Mouse (Mus musculus): ENCODE data around the gene Rpl27a. TPM values are rescaled to one million over a fixed set of nuclear protein-coding genes. Genes with fewer than 3 reads are reported as not detected.

Rpl27a gene
- 80.7 and 91.7 TPM in 2 replicates for polyA plus RNA-seq (2015; fragmentation: Nextera tagmentation; extraction: Ambion mirVana)

- peak within 1 kb of the TSS; percentile 95 for H3K27ac ChIP-seq (replicated peaks)
- WGBS, result under 1% methylated on average over 72 of the region's 72 CpGs
- no peaks in the 10 kb centered on the region for H3K27me3 ChIP-seq
- peak within 1 kb of the TSS; percentile 61 for H3K4me3 ChIP-seq
- no peaks in the 10 kb centered on the region for H3K9me3 ChIP-seq
- H3K4me1 ChIP-seq (replicated peaks), result peaks cover 35% of the 10 kb centered on the region
- peak; percentile 96 for ATAC-seq (ENCODE audit: low read depth)
- H3K4me2 ChIP-seq, result peak within 1 kb of the TSS; percentile 91
- H3K9ac ChIP-seq, result peak within 1 kb of the TSS; percentile 90
- H3K36me3 ChIP-seq, result peaks cover 36% of the 10 kb centered on the region
Measured at GRCm38 (mm10) chr7:109518838-109519696, at the start of gene Rpl27a. Gene Rpl27a, plus strand, starts transcription at chr7:109519147.

- Histone ChIP-seq H3K27me3 (no peaks in the 10 kb centered on the region), H3K9me3 (no peaks in the 10 kb centered on the region), H3K27ac (replicated peaks) (no peak overlapping the region), H3K4me2 (no peak overlapping the region), H3K4me3 (no peak overlapping the region), H3K4me1 (replicated peaks) (0 out of 2 replicates have a peak, but pooled peaks cover 7% of the 10 kb centered on the region), H3K36me3 (no peaks in the 10 kb centered on the region), H3K9ac (no peak overlapping the region)
- no peak for ATAC-seq (ENCODE audit: low read depth)
- 72% methylated on average over 4 of the region's 4 CpGs for WGBS
Measured at GRCm38 (mm10) chr7:109470700-109471099, 48.2 kb upstream of the Rpl27a start.

- ATAC-seq (ENCODE audit: low read depth), result no peak
- H3K4me2 ChIP-seq, result no peak overlapping the region
Measured at GRCm38 (mm10) chr7:109477926-109478325, 41.0 kb upstream of the Rpl27a start.

GRCm38 (mm10) chr7:109480765-109481197, 38.2 kb upstream of the Rpl27a start:
- ATAC-seq (ENCODE audit: low read depth), result peak; percentile 50; the same call in 1 of the 2 replicates
- H3K27ac ChIP-seq (replicated peaks), result no peak overlapping the region
- H3K4me2 ChIP-seq, result peak overlapping the region; percentile 24; the same call in 1 of the 2 replicates
- 26% methylated on average over 7 of the region's 7 CpGs for WGBS
- no peak overlapping the region for H3K4me3 ChIP-seq
- H3K9ac ChIP-seq, result no peak overlapping the region
- H3K9me3 ChIP-seq, result no peaks in the 10 kb centered on the region
- no peaks in the 10 kb centered on the region for H3K27me3 ChIP-seq
- H3K4me1 ChIP-seq (replicated peaks), result 0 out of 2 replicates have a peak, but pooled peaks cover 3% of the 10 kb centered on the region
- no peaks in the 10 kb centered on the region for H3K36me3 ChIP-seq

More at GRCm38 (mm10) chr7:109477926-109478325, 41.0 kb upstream of the Rpl27a start:
- H3K9me3 ChIP-seq, result no peaks in the 10 kb centered on the region
- H3K27me3 ChIP-seq, result no peaks in the 10 kb centered on the region
- 0 out of 2 replicates have a peak, but pooled peaks cover 3% of the 10 kb centered on the region for H3K4me1 ChIP-seq (replicated peaks)
- 77% methylated on average over 3 of the region's 3 CpGs for WGBS
- H3K36me3 ChIP-seq, result no peaks in the 10 kb centered on the region
- H3K4me3 ChIP-seq, result no peak overlapping the region
- no peak overlapping the region for H3K9ac ChIP-seq
- no peak overlapping the region for H3K27ac ChIP-seq (replicated peaks)

- Histone ChIP-seq H3K4me1 (replicated peaks) (0 out of 2 replicates have a peak, but pooled peaks cover 3% of the 10 kb centered on the region), H3K9ac (no peak overlapping the region), H3K27me3 (no peaks in the 10 kb centered on the region), H3K4me2 (no peak overlapping the region), H3K9me3 (no peaks in the 10 kb centered on the region), H3K27ac (replicated peaks) (no peak overlapping the region), H3K36me3 (no peaks in the 10 kb centered on the region), H3K4me3 (no peak overlapping the region)
- 79% methylated on average over 5 of the region's 5 CpGs for WGBS
- no peak for ATAC-seq (ENCODE audit: low read depth)
Measured at GRCm38 (mm10) chr7:109484221-109484620, 34.7 kb upstream of the Rpl27a start.

- Histone ChIP-seq H3K4me3 (0 out of 2 replicates have a peak overlapping the region, but pooled peaks have one; percentile 36), H3K4me2 (peak overlapping the region; percentile 58), H3K36me3 (no peaks in the 10 kb centered on the region), H3K4me1 (replicated peaks) (peaks cover 15% of the 10 kb centered on the region), H3K27me3 (peaks cover 13% of the 10 kb centered on the region; the same call in 1 of the 2 replicates), H3K9ac (no peak overlapping the region), H3K27ac (replicated peaks) (no peak overlapping the region), H3K9me3 (no peaks in the 10 kb centered on the region)
- ATAC-seq (ENCODE audit: low read depth), result peak; percentile 49; the same call in 1 of the 2 replicates
- 65% methylated on average over 18 of the region's 18 CpGs for WGBS
Measured at GRCm38 (mm10) chr7:109492616-109493318, 26.2 kb upstream of the Rpl27a start.

GRCm38 (mm10) chr7:109493319-109494316, 25.3 kb upstream of the Rpl27a start:
- Histone ChIP-seq H3K4me3 (peak overlapping the region; percentile 36), H3K9ac (peak overlapping the region; percentile 62), H3K27ac (replicated peaks) (no peak overlapping the region), H3K4me2 (peak overlapping the region; percentile 58), H3K27me3 (peaks cover 13% of the 10 kb centered on the region; the same call in 1 of the 2 replicates), H3K36me3 (no peaks in the 10 kb centered on the region), H3K9me3 (no peaks in the 10 kb centered on the region), H3K4me1 (replicated peaks) (peaks cover 15% of the 10 kb centered on the region)
- ATAC-seq (ENCODE audit: low read depth), result peak; percentile 75
- WGBS, result 11% methylated on average over 21 of the region's 21 CpGs

GRCm38 (mm10) chr7:109497507-109497906, 21.4 kb upstream of the Rpl27a start:
- H3K27me3 ChIP-seq, result peaks cover 7% of the 10 kb centered on the region; the same call in 1 of the 2 replicates
- peaks cover 15% of the 10 kb centered on the region for H3K4me1 ChIP-seq (replicated peaks)
- no peak overlapping the region for H3K9ac ChIP-seq
- no peak overlapping the region for H3K27ac ChIP-seq (replicated peaks)
- no peak overlapping the region for H3K4me2 ChIP-seq
- 34% methylated on average over 4 of the region's 4 CpGs for WGBS
- no peaks in the 10 kb centered on the region for H3K9me3 ChIP-seq
- H3K4me3 ChIP-seq, result no peak overlapping the region
- H3K36me3 ChIP-seq, result no peaks in the 10 kb centered on the region
- no peak for ATAC-seq (ENCODE audit: low read depth)

- no peaks in the 10 kb centered on the region for H3K27me3 ChIP-seq
- peak; percentile 74 for ATAC-seq (ENCODE audit: low read depth)
- no peak overlapping the region for H3K27ac ChIP-seq (replicated peaks)
- peaks cover 11% of the 10 kb centered on the region for H3K4me1 ChIP-seq (replicated peaks)
- H3K9ac ChIP-seq, result no peak overlapping the region
- H3K36me3 ChIP-seq, result no peaks in the 10 kb centered on the region
- no peaks in the 10 kb centered on the region for H3K9me3 ChIP-seq
- no peak overlapping the region for H3K4me3 ChIP-seq
- peak overlapping the region; percentile 3; the same call in 1 of the 2 replicates for H3K4me2 ChIP-seq
- WGBS, result 3% methylated on average over 8 of the region's 8 CpGs
Measured at GRCm38 (mm10) chr7:109507119-109507518, 11.8 kb upstream of the Rpl27a start.

GRCm38 (mm10) chr7:109507572-109507971, 11.4 kb upstream of the Rpl27a start:
- WGBS, result 39% methylated on average over 9 of the region's 9 CpGs
- no peak for ATAC-seq (ENCODE audit: low read depth)

GRCm38 (mm10) chr7:109508034-109508433, 10.9 kb upstream of the Rpl27a start, which contains the start of gene Trim66:
Gene Trim66, minus strand, starts transcription at chr7:109508134.
- H3K27ac ChIP-seq (replicated peaks), result no peak within 1 kb of the TSS
- ATAC-seq (ENCODE audit: low read depth), result no peak
- H3K4me3 ChIP-seq, result no peak within 1 kb of the TSS
- H3K9ac ChIP-seq, result no peak within 1 kb of the TSS
- H3K36me3 ChIP-seq, result no peaks in the 10 kb centered on the region
- no peaks in the 10 kb centered on the region for H3K9me3 ChIP-seq
- peaks cover 11% of the 10 kb centered on the region for H3K4me1 ChIP-seq (replicated peaks)
- H3K27me3 ChIP-seq, result no peaks in the 10 kb centered on the region
- WGBS, result 92% methylated on average over 4 of the region's 4 CpGs
- peak within 1 kb of the TSS; percentile 3; the same call in 1 of the 2 replicates for H3K4me2 ChIP-seq

More at GRCm38 (mm10) chr7:109507572-109507971, 11.4 kb upstream of the Rpl27a start:
- peaks cover 11% of the 10 kb centered on the region for H3K4me1 ChIP-seq (replicated peaks)
- H3K27ac ChIP-seq (replicated peaks), result no peak overlapping the region
- no peaks in the 10 kb centered on the region for H3K27me3 ChIP-seq
- no peak overlapping the region for H3K4me2 ChIP-seq
- no peaks in the 10 kb centered on the region for H3K36me3 ChIP-seq
- H3K9me3 ChIP-seq, result no peaks in the 10 kb centered on the region
- H3K9ac ChIP-seq, result no peak overlapping the region
- no peak overlapping the region for H3K4me3 ChIP-seq

Measured in neural tube, embryonic 13.5 days (tissue).